Mouse (Mus musculus) gonadal fat pad, adult 2 months (tissue): ENCODE data around the gene Wdr5b. TPM values are rescaled to one million over a fixed set of nuclear protein-coding genes. Genes with fewer than 3 reads are reported as not detected.
"Not testable (repeated sequence)": the region's sequence is repeated elsewhere in the genome, so short reads cannot be mapped to it uniquely, and the experiment has no call there.

ENCODE experiments used
- DNase-seq: peaks from one replicate; pipeline ENCODE4 v3.0.0-alpha.2; 2012; ENCODE audit warnings: low read depth
- polyA plus RNA-seq: library from polyadenylated mRNA; depleted of rRNA; stranded (reverse); fragments of >200 nt; gene quantifications from 2 replicates; pipeline ENCODE4 v1.2.3, GENCODE M21; 2012; rRNA removed

The Wdr5b gene
- 2.8 and 2.9 TPM in 2 replicates for polyA plus RNA-seq

- DNase-seq: peak; percentile 89
Observed at GRCm38 (mm10) chr16:36040640-36041624, at the start of gene Wdr5b. Gene Wdr5b (plus strand): TSS chr16:36041190.

DNA sequence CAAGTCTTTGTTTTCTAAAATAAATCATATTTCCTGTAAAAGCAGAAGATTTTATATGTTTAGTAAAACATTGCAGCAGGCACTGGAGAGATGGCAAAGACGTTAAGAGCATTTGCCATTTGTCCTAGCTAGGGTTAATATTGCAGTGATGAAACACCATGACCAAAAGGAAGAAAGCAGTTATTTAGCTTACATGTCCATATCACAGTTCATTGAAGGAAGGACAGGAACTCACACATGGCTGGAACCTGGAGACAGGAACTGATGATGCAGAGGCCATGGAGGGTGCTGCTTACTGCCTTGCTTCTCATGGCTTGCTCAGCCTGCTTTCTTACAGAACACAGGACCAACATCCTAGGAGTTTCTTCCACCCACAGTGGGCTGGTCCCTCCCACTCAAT, 48.6 kb upstream of the Wdr5b start:
- no peak for DNase-seq

- no peak for DNase-seq
Observed at GRCm38 (mm10) chr16:35993316-35993715, 47.7 kb upstream of the Wdr5b start.

DNA sequence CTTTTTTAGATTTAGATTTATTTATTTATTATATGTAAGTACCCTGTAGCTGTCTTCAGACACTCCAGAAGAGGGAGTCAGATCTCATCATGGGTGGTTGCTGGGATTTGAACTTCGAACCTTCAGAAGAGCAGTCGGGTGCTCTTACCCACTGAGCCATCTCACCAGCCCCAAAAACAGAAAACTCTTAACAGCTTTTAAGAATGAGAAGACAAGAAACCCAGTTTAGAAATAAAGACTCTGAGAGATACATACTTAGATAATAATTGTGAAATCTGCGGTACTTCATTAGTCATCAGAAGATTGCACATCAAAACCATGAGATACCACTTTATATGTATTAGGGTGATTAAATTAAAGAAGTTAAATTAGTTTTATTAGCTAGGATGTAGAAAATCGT, 42.1 kb upstream of the Wdr5b start:
- not testable (repeated sequence) for DNase-seq

DNA sequence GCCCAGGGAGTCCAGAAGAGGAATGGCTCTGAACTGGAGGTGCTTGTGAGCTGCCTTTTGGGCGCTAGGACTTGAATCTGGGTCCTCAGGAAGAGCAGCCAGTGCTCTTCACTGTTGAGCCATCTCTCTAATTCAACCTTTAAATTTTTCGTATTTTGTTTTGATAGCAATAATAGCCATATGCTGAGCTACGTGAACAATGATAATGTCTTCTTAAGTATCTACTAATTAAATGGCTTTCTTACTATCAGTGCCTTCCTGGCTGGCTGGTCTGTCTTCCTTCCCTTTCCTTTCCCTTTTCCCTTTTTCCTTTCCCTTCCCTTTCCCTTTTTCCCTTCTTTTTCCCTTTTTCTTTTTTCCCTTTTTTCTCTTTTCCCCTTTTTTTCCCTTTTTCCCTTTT, 32.6 kb upstream of the Wdr5b start:
- DNase-seq: no peak

DNA sequence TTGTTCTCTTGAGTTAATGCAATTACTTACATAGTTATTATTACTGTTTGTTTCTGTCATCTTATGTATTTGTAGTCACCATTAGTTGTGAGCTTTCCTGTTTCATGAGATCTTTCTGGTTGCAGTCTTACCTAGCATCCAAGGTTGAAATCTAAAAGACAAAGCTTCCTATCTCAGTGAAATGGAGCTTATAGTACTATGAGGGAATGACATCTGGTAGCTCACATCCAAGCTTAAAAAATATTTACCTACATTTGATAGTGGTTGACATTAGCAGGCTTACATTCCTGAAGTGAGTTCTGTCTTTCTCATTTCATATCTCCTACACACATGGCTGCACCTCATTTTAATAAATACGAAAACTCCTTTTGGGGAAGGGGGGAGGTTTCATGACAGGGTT, 24.7 kb upstream of the Wdr5b start:
- DNase-seq: no peak

- not testable (repeated sequence) for DNase-seq
Observed at GRCm38 (mm10) chr16:36028120-36028519, 12.9 kb upstream of the Wdr5b start.

DNA sequence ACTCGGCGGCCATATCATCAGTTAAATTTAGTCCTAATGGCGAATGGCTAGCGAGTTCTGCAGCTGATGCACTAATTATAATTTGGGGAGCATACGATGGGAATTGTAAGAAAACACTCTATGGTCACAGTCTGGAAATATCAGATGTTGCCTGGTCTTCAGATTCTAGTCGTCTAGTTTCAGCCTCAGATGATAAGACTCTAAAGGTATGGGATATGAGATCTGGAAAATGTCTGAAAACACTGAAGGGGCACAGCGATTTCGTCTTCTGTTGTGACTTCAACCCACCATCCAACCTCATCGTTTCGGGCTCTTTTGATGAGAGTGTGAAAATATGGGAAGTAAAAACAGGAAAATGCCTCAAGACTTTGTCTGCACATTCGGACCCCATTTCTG, 633 bp downstream of the Wdr5b start:
- DNase-seq: no peak

GRCm38 (mm10) chr16:36043073-36043472, 2.1 kb downstream of the Wdr5b start:
- DNase-seq: no peak

- DNase-seq: no peak
Observed at GRCm38 (mm10) chr16:36043964-36044363, 3.0 kb downstream of the Wdr5b start.

GRCm38 (mm10) chr16:36047538-36047937, 6.5 kb downstream of the Wdr5b start:
- DNase-seq: no peak

GRCm38 (mm10) chr16:36051491-36051890, 10.5 kb downstream of the Wdr5b start:
- DNase-seq: no peak

GRCm38 (mm10) chr16:36053524-36054275, 12.7 kb downstream of the Wdr5b start:
- no peak for DNase-seq

DNA sequence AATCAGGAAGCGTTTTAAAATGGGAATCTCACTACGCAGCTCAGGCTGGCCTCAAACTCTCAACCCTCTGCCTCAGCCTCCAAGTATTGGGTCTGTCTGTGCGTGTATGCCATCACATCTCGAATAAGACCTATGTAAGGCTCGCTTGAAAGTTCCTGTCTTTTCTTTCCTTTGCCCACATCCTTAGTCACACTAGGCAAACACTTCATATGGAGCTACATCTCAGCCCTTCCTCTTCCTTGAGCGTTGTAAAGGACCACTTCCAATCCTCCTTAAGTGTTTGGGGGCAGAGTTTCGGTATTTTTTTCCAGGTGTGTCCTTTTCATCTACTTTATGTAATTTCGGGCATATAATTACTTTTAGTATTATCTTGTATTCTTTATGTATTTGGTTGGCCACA, 13.9 kb downstream of the Wdr5b start:
- no peak for DNase-seq

DNA sequence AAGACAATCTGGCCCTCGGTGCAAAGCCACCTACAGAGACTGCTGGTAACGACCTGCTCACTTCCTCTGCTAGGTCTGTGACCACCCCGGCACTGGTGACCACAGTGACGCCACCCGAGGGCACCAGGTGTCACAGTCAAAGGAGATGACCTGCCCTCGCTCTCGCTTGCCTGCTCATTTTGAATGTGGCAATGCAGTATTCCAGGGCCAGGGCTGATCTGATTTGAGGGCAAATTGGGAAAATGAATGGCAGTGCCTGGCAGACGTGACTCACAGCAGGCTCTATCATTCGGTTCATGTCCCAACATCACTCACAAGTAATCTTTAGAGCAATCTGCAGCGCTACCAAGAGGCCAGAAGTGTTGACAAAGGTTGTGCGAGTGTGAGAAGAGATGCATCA, 15.4 kb downstream of the Wdr5b start:
- DNase-seq: no peak

- no peak for DNase-seq
Observed at GRCm38 (mm10) chr16:36057933-36058475, 17.0 kb downstream of the Wdr5b start.

DNA sequence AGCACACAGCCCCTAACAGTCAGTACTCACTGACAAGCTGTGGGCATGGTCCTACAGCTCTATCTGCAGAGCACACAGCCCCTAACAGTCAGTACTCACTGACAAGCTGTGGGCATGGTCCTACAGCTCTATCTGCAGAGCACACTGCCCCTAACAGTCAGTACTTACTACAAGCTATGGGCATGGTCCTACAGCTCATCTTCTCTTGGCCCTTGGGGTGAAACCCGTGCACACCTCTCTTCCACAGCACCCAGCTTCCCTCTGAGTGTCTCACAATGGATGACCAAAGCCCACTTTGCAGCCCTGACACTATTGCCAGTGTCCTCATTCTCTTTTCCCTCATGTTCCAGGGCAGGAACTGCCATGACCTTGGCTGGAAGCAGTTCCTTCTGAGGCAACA, 21.5 kb downstream of the Wdr5b start:
- not testable (repeated sequence) for DNase-seq

- no peak for DNase-seq
Observed at GRCm38 (mm10) chr16:36063315-36063714, 22.3 kb downstream of the Wdr5b start.

DNA sequence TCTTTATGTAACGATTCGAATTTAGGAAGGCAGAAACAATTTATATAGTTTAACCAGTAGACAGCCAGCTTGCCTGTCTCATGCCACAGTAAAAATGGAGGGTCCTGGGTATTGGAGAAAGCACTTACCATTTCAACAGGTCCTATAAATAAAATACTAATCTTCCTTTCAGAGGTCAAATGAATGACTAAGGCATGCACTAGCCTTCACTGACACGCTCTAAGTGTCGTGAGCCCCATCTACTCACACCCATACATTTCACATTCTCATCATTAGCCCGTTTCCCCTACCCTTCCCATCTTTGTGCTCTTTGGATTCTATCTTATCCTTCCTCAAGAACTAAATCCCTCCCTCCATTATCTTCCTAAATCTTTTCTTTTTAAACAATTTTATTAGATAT, 23.9 kb downstream of the Wdr5b start:
- DNase-seq: no peak

DNA sequence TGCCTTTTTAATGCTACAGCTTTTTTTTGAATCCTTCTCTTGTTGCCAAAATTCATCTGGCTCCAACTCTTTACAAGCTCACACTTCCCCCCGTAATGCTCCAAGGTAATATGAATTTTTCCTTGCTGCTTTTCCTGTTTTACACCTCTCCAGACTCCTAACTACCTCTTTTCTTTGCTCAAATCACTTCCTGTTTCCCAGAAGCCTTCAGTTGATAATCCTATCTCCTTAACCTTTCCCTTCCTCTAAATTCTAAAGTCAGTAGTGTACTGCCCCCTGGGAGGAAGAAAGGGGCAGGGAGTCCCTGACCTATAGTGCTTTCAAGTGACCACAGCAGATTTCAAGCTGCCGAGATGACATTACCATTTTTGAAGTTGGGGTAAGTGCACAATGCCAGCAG, 26.7 kb downstream of the Wdr5b start:
- no peak for DNase-seq

GRCm38 (mm10) chr16:36068356-36068755, 27.4 kb downstream of the Wdr5b start:
- DNase-seq: no peak

DNA sequence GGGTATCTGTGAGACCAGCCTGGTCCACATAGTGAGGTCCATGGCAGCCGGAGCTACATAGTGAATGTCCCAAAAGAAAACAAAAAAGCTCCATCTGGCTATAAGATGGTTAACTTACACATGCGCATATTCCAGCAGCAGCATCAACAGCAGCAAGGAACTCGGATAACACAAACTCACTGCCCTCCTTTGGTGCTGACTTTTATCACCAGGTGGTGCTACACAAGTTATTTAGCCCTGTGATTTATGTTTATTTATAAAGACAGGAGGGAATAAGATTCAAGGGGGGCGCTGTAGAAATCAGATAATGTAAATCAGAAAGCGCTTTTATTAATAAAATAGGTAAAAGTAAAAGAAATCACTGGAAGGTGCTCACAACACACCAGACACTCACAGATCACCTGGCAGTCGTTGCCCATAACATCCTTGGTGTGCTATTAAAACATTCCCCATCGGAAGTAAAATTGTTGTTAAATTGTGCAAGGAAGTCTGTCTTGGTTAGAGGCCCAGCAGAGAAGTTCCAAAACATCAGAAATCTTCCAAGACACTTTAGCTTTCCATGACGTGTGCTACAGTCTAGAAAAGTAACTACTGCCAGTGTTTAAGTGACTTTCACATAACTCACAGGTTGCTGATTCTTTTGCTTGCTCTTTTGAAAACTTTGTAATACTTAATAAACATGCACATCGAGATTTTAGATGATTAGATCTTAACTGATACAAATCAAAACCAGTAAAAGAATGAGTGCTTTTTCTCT, 29.0 kb downstream of the Wdr5b start:
- DNase-seq: no peak
